Mouse (Mus musculus) gastrocnemius, postnatal 25 days (tissue): Measurements from ENCODE around the gene Hmg20b. TPM values are rescaled to one million over a fixed set of nuclear protein-coding genes. Genes with fewer than 3 reads are reported as not detected.

Source experiments
- DNase-seq: peaks from one replicate; pipeline ENCODE4 v3.0.0; 2022
- microRNA-seq, 2 experiments: library from miRNA; unstranded; fragments of <30 nt; microRNA quantifications; one replicate each; pipeline ENCODE4 v1.2.0; 2021; ENCODE audit warnings: borderline replicate concordance in 2 of 2
- total RNA-seq, 2 experiments: library from RNA; stranded (reverse); gene quantifications; 1 replicate in 1 of 2; 2 replicates in 1 of 2; pipeline ENCODE4 v1.2.3; 2021

Gene Hmg20b
- total RNA-seq, 2 experiments from 2014 or later: 22.9 to 29.6 TPM

DNA sequence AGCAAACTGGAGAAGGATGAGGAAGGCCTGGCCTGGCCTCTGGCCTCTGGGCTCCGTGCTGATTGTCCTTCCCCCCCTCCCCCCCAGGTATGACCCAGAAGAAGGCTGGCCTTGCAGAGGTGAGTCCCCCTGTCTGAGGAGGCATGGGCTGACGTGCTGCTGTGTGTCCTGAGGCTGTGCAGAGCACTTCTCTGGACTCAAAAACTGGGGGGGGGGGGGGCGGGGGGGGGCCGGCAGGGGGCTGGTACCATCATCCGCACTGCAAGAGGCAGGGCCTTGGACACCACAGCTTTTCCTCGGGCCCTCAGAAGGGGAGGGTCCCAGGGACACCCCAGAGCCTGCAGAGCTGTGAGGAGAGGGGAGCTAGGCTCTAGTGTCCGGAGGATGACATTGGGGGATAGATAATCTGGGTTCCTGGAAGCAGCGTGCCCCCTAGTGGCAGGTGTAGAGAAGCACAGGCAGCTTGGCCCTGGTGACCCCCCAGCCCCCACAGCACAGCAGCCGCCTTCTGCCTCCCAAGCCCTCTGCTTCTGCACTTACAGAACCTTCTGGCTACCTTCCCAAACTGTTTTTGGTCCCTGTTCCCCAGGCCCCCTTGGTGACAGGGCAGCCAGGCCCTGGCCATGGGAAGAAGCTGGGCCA is 45.6 kb downstream of the Hmg20b start:
- no peak for DNase-seq

DNA sequence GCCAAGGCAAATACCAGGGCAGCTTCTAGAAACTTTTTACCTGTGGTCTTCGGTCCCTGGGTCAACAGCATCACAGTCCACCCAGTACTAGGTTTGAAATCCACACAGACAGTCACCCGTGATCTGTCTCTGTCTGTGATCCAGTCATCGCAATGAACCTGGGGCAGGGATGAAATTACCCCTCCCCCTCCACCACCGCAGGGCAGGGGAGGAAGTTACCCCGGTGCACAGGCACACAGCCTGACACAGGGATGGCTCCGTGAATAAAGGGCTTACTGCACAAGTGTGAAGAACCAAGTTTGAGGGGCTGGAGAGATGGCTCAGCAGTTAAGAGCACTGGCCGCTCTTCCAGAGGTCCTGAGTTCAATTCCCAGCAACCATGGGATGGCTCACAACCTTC is 46.5 kb downstream of the Hmg20b start:
- no peak for DNase-seq

DNA sequence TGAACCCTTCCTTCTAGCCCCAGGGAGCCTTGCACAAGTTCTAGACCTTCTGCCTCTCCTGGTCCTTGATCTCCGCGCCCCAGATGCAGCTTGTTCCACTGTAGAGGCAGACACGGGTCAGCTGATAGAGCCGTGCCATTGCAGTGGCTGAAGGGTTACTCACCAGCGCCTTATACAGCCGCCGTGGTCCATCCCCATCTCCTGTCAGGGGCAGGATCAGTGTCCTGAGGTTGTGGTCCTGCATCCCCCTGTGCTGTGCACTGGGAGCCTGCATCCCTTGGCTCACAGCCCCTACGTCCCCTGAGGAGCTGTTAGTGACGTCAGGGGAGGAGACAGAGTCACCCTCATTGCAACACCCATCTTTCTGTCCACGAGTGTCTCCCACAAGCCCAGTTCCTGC is 47.0 kb downstream of the Hmg20b start:
- no peak for DNase-seq

DNA sequence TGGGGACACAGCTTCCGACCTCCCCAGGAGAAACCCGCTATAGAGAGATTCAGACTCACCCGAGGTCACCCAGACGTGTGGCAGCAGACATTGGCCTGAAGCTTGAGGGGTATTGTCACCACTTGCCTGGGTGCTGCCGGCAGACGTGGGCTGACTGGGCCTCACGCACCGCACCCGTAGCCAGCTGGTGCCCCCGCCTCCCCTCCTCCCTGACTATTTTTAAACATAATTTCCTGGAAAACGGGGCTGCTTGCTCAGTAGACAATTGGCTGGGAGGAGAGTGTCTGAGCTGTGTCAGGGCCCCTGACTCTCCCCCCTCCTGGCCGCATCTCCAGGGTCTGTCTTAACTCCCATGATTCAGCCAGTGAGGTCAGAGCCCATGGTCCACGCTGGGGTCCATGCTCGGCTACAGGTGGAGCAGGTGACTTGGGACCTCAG is 47.5 kb downstream of the Hmg20b start:
- DNase-seq: no peak

DNA sequence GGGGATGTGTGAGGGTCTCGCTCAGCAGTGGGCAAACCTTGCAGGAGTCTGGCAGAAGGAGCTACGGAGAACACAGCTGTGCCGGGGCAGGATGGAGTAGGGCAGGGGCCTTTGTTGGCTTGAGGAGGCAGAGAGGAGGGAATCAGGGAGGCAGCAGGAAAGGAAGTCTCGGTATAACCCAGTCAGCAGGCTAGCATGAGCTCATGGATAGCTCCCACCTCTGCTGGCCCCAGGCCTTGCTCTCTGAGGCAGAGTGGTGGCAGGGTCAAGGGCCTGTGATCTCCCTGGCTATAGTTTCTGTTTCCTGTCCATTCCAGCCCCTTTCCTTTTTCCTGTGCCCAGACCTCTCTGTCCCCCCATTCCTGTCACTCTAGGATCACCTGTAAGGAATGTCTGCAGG is 48.0 kb downstream of the Hmg20b start:
- no peak for DNase-seq

DNA sequence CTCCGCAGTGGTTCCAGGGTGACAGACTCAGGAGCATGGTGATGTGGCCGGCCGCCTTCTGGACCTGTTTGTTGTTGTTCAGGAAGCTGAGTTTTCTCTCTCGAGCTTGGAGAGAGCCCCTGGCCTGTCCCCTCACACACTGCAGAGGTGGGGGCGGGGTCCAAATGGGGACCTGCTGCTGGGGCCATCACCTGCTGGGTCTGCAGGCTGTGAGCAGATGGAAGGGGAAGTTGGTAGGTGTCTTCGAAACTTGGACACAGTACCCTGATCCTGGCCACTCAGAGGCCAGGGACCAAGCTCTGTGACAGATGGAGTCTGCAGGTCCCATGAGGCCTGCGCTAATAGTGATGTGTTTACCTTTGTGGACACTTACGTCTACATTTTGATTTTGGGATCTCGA is 49.0 kb downstream of the Hmg20b start:
- no peak for DNase-seq

DNA sequence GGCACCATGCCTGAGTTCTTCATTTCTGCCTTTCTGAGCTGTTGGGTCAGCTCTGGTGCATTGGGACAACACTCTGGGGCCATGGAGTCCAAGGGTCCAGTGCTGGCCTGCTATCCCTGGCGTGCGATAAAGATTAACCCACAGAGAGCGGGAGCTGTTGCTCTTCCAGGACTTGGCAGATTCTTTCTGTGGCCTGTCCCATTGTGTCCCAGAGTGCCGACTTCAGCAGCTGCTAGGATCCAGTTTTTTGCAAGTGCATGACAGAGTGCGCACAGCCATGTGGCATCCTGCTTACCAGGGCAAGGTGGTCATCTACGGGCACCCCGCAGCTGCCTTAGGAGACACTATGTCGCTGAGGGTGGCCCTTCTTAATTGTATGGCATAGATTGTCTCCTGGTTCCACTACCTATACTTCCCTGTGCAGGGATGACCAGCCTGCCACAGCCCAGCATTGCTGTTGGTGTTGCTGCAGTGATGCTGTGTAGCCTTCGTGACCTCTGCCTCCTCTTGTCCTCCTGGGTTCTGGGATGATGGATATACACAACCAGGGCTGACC is 49.9 kb downstream of the Hmg20b start:
- no peak for DNase-seq

DNA sequence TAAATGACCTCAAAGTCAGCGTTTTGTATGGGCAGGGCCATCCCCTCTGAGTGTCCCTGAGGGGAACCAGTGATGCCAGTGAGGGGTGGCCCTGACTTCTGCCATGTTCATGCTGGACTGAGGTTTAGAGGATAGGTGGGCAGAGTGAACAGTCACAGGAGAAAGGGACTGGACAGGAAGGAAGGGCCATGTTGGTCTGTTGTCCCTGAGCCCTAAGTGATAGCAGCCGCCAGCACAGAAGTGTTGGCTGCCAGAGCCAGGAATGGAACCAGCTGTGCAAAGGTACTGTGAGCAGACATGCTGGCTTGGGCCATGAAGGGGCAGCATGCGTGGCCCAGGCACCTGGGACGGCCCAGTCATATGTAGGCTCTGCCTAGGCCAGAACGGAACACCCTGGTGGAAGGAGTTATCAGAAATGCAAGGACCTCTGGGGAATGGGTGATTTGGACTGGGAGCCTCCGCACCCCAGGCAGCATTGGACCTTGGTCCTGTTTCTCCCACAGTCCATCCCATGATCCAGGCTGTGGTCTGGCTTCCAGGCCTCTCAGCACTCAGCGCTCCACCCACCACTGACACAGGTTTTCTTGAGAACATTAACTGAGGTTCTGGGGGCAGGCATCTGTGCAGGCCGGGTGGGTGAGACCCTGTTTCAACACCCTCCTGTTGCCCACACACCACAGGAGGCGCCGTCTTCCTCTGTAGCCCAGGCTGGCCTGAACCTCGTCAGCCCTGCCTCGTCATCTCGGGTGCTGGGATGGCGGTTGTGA is 50.5 kb downstream of the Hmg20b start:
- DNase-seq: no peak

DNA sequence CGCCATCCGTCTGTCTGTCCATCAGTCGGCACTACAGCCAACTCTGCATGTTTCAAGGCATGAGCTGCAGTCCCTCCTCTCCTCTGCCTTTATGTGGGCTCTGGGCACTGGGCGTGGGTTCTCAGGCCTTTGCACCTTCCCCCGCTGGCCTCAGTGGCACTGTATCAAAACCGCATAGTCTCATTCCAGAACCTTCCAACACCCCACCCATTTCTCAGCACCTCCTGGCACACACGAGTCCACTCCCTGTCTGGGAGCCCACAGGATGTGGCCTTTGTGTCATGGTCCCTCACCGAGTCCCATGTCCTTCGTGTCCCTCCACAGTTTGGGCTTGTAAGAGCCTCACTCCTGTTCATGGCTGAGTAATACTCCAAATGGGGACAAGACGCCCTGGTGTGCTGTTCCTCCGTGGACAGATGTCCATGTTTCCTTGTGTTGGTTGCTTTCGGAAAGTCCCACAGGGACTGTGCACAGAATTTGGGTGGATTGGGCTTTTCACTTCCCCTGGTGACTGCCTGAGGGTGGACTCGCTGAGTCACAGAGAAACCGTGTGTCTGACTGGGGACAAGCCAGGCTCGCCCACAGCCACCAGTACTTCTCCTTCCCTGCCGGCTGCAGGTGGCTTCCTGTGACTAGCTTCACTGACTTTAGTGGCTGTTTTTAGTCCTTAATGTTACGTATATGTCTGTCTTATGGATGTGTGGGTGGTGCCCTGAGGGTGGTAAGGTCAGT is 51.7 kb downstream of the Hmg20b start:
- no peak for DNase-seq

DNA sequence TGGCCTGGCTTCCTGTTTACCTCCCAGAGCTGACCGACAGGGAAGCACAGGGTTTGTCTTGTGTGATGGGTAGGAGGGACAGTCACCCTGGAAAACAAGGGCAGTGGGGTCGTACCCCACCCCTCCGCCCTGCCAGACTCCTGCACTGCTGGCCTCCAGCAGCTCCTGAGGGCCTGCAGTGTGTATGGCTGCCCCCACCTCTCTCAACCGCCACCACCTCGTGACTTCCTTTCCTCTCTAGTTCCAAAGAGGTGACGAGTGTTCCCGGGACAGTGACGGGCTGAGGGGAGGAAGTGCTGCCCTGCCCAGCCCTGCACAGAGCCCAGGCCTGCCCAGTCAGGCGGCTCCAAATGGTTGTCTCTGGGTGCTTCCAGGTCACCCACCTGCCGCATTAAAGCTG is 52.4 kb downstream of the Hmg20b start:
- DNase-seq: peak; percentile 62

DNA sequence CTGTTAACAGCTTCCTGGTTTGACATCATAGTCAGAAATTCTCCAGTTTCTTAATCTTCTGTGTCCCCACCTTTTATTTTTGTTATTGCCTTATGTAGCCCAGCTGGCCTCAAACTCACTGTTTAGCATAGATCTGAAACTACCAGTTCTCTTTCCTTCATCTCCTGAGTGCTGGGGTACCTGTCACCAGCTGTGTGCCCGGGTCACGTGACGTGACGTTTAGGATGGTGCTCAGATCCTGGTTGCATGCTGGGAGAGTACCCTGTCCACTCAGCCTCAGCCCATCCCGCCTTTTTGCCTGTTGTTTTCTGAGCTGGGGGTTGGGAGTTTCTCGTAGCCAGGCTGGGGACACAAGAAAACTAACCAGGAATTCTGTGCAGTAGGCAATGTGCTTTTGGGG is 53.0 kb downstream of the Hmg20b start:
- no peak for DNase-seq

Small RNAs within 50 kb of the gene (microRNA-seq; reads per million reads assigned to microRNA genes)
- gene Mir6913: 0 to 0.79 reads per million in 2 experiments

Other genes starting within 250 kb of the Hmg20b start
- 100 to 1,000 TPM; 149 to 161 TPM for gene Map2k2, start 244.6 kb downstream of the Hmg20b start, total RNA-seq
- 10 to 100 TPM; 21.4 to 22.3 TPM for gene Zbtb7a, start 215.3 kb downstream of the Hmg20b start, total RNA-seq
- gene Pias4, start 182.6 kb downstream of the Hmg20b start, total RNA-seq: 10 to 100 TPM; 11.7 to 14.2 TPM
- 100 to 1,000 TPM; 838 to 862 TPM for gene Eef2, start 173.8 kb downstream of the Hmg20b start, total RNA-seq
- 10 to 100 TPM; 22.3 to 22.4 TPM for gene Dapk3, start 167.5 kb downstream of the Hmg20b start, total RNA-seq
- not detected for gene 4930442H23Rik, start 166.6 kb downstream of the Hmg20b start, total RNA-seq
- gene Nmrk2, start 148.4 kb downstream of the Hmg20b start, total RNA-seq: 10 to 100 TPM; 41.1 to 57.7 TPM
- gene Atcay, start 119.6 kb downstream of the Hmg20b start, total RNA-seq: not detected
- 1 to 10 TPM; 1.9 to 3.0 TPM for gene Zfr2, start 117.3 kb downstream of the Hmg20b start, total RNA-seq
- gene Matk, start 97.5 kb downstream of the Hmg20b start, total RNA-seq: under 1 TPM; 0.13 to 0.23 TPM
- 10 to 100 TPM; 87.0 to 90.0 TPM for gene Mrpl54, start 83.5 kb downstream of the Hmg20b start, total RNA-seq
- gene Apba3, start 83.5 kb downstream of the Hmg20b start, total RNA-seq: 100 to 1,000 TPM; 102 to 106 TPM
- not detected for gene Tjp3, start 58.9 kb downstream of the Hmg20b start, total RNA-seq
- 10 to 100 TPM; 20.3 to 20.6 TPM for gene Pip5k1c, start 57.5 kb downstream of the Hmg20b start, total RNA-seq
- gene Cactin, start 29.4 kb downstream of the Hmg20b start, total RNA-seq: 1 to 10 TPM; 7.9 to 8.3 TPM
- under 1 TPM; 0.83 to 1.00 TPM for gene Tbxa2r, start 21.7 kb downstream of the Hmg20b start, total RNA-seq
- 1 to 10 TPM; 1.0 to 1.3 TPM for gene Gipc3, start 7.2 kb downstream of the Hmg20b start, total RNA-seq
- 1 to 10 TPM; 2.3 to 2.9 TPM for gene Mfsd12, start 7.0 kb upstream of the Hmg20b start, total RNA-seq
- gene 4930404N11Rik, start 15.3 kb upstream of the Hmg20b start, total RNA-seq: under 1 TPM; 0.48 to 0.49 TPM
- gene Fzr1, start 28.0 kb upstream of the Hmg20b start, total RNA-seq: 10 to 100 TPM; 13.5 to 14.0 TPM
- 10 to 100 TPM; 41.1 to 41.2 TPM for gene Dohh, start 33.9 kb upstream of the Hmg20b start, total RNA-seq
- gene Gm48551, start 34.0 kb upstream of the Hmg20b start, total RNA-seq: 1 to 10 TPM in 1 of 2 experiments, under 1 TPM in 1; 0.78 to 1.0 TPM
- gene Gm48552, start 38.5 kb upstream of the Hmg20b start, total RNA-seq: under 1 TPM in 1 of 2 experiments, not detected in 1; 0.59 TPM
- gene Smim24, start 42.6 kb upstream of the Hmg20b start, total RNA-seq: under 1 TPM in 1 of 2 experiments, not detected in 1; 0.67 TPM
- 100 to 1,000 TPM; 215 to 268 TPM for gene Nfic, start 105.2 kb upstream of the Hmg20b start, total RNA-seq
- under 1 TPM in 1 of 2 experiments, not detected in 1; 0.24 TPM for gene Celf5, start 132.2 kb upstream of the Hmg20b start, total RNA-seq
- 10 to 100 TPM; 34.2 to 47.8 TPM for gene Ncln, start 145.9 kb upstream of the Hmg20b start, total RNA-seq
- under 1 TPM; 0.99 to 1.00 TPM for gene S1pr4, start 149.7 kb upstream of the Hmg20b start, total RNA-seq
- gene Gna15, start 173.7 kb upstream of the Hmg20b start, total RNA-seq: under 1 TPM; 0.36 to 0.62 TPM
- 10 to 100 TPM; 24.8 to 25.9 TPM for gene Gna11, start 194.7 kb upstream of the Hmg20b start, total RNA-seq
- 100 to 1,000 TPM; 845 to 891 TPM for gene Aes, start 209.0 kb upstream of the Hmg20b start, total RNA-seq
- gene Tle2, start 224.1 kb upstream of the Hmg20b start, total RNA-seq: 1 to 10 TPM; 5.3 to 6.2 TPM